Mouse (Mus musculus) embryonic facial prominence, embryonic 10.5 days (tissue): ENCODE measurements at regions not wholly inside any gene's neighbourhood (a gene's known extent, or its start where the extent isn't known, plus 50 kb on each side); places are given as distances from the start of the nearest gene placed in this dataset.

Experiments
- DNase-seq: peaks from one replicate; pipeline ENCODE4 v3.0.0-alpha.2; 2017; ENCODE audit warnings: low spot score
- H3K27ac ChIP-seq: fragments of 300-500 bp; sonication (generic); replicated peaks from 2 replicates; pipeline ENCODE4 v1.5.1; 2016; ENCODE audit warnings: mild to moderate bottlenecking
- H3K27me3 ChIP-seq: fragments of 300-500 bp; sonication (generic); replicated peaks from 2 replicates; pipeline ENCODE4 v1.6.1; 2016; ENCODE audit warnings: low read depth, mild to moderate bottlenecking; ENCODE audit not compliant: poor library complexity, severe bottlenecking
- H3K36me3 ChIP-seq: fragments of 300-500 bp; sonication (generic); replicated peaks from 2 replicates; pipeline ENCODE4 v1.6.1; 2016; ENCODE audit warnings: mild to moderate bottlenecking, moderate library complexity
- H3K4me1 ChIP-seq: fragments of 300-500 bp; sonication (generic); 2 replicates; pipeline ENCODE4 v1.6.1; 2016
- H3K4me3 ChIP-seq: fragments of 300-500 bp; sonication (generic); 2 replicates; pipeline ENCODE4 v1.5.1; 2016; ENCODE audit warnings: mild to moderate bottlenecking, moderate library complexity
- H3K9me3 ChIP-seq: fragments of 300-500 bp; sonication (generic); 2 replicates; pipeline ENCODE4 v1.6.1; 2016; ENCODE audit warnings: mild to moderate bottlenecking
- WGBS: fragments of 180-500 bp; shearing (Covaris S2); methylation state at CpG from one replicate; pipeline ENCODE4 v1.1.7; 2016; 5-methylcytosine and 5-hydroxymethylcytosine counted together

DNA sequence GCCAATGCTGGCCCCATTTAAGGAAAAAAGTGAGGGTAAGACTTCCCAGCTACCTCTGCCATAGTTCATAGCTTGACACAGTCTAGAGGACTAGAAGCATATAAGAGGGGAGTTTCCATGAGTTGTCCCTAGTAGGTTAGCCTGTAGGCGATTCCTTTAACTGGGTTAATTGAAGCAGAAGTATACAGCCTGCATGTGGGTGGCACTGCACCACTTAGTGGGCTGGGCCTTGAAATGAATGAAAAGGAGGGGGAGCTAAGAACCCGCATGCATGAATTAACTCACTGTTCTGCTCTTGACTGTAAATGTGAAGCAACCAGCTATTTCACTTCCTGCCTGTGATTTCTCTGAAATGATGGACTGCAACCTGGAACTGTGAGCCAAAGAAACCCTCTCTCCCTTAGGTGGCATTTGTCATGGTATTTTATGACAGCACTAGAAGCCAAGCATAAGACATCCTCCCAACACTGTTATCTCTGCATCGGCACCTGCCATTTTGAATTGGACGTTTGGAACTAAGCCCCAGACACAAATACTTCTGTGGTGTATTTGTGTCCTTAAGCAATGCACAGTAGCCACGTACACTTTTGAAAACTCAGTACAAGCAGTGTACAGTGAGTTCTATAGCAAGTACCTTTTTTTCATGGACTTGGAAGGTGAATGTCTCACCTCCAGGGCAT is 64.5 kb upstream of the Xylt1 start:
- Histone ChIP-seq H3K9me3 (no peaks in the 10 kb centered on the region), H3K36me3 (no peaks in the 10 kb centered on the region), H3K4me3 (no peak overlapping the region), H3K27ac (no peak overlapping the region), H3K27me3 (no peaks in the 10 kb centered on the region), H3K4me1 (no peaks in the 10 kb centered on the region)
- no peak for DNase-seq
- 82% methylated on average over 5 of the region's 5 CpGs for WGBS

DNA sequence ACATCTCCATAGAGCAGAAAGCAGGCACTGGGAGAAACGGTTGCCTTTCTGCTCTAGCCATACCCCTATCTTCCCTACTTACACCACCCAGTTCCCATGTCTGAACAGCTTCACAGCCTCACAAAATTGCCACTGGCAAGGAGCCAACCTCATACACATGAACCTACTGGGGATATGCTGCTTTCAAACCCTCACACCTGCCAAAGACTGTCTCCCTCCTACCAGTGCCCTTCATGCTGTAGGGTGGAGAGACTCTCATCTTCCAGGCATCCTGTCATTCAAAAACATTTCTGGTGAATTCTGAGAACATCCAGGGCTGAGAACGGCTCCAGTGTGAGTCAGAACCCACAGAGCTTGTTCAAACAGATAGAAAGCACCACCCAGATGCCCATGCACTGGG is 63.4 kb upstream of the Xylt1 start:
- Histone ChIP-seq H3K27ac (no peak overlapping the region), H3K27me3 (no peaks in the 10 kb centered on the region), H3K9me3 (no peaks in the 10 kb centered on the region), H3K4me1 (no peaks in the 10 kb centered on the region), H3K36me3 (no peaks in the 10 kb centered on the region), H3K4me3 (no peak overlapping the region)
- WGBS = 84% methylated on average over 2 of the region's 2 CpGs
- DNase-seq = no peak

DNA sequence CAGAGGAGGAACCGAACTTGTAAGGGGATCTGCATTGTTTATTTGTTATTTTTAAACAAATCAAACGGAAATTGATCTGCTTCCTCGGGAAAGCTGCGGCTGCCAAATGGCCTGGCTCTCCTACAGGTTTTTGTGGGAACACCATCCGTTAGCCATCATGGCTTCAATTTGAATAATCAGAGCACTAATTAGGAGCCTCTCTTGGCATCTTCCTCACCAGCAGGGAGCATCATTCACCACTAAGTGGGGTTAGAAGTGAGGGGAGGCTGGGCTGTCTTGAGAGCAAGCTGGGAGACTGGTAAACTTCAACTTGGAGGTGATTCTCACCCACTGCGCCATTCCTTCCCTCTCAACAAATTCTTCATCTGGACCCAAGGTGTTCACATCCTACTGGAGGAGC is 60.2 kb upstream of the Xylt1 start:
- Histone ChIP-seq H3K27ac (no peak overlapping the region), H3K27me3 (no peaks in the 10 kb centered on the region), H3K9me3 (no peaks in the 10 kb centered on the region), H3K36me3 (no peaks in the 10 kb centered on the region), H3K4me1 (no peaks in the 10 kb centered on the region), H3K4me3 (no peak overlapping the region)
- DNase-seq = no peak
- WGBS = 59% methylated on average over 6 of the region's 6 CpGs
